Mouse (Mus musculus) brain, embryonic 14.5 days (tissue): ENCODE measurements around the gene Myo1g. TPM values are rescaled to one million over a fixed set of nuclear protein-coding genes. Genes with fewer than 3 reads are reported as not detected.

Experiments used
- DNase-seq: peaks from one replicate; pipeline ENCODE4 v3.0.0-alpha.2; 2011; ENCODE audit warnings: low read depth
- CTCF ChIP-seq: fragments of 200-500 bp; IDR thresholded peaks from 2 replicates; pipeline ENCODE4 v1.5.1; 2012; ENCODE audit warnings: inconsistent platforms, mild to moderate bottlenecking, moderate library complexity, borderline replicate concordance; ENCODE audit not compliant: insufficient read depth, insufficient read length; ENCODE audit errors: extremely low read depth
- POLR2A ChIP-seq: fragments of 200-500 bp; IDR thresholded peaks from 2 replicates; pipeline ENCODE4 v1.6.1; 2012; ENCODE audit warnings: mild to moderate bottlenecking, inconsistent platforms, borderline replicate concordance; ENCODE audit not compliant: poor library complexity, insufficient read depth, insufficient read length, severe bottlenecking; ENCODE audit errors: extremely low read depth
- polyA plus RNA-seq: library from polyadenylated mRNA; depleted of rRNA; stranded (reverse); fragments of >200 nt; gene quantifications from 2 replicates; pipeline ENCODE4 v1.2.3, GENCODE M21; 2012

The Myo1g gene
- polyA plus RNA-seq, 1 experiment, result 0.56 TPM

DNA sequence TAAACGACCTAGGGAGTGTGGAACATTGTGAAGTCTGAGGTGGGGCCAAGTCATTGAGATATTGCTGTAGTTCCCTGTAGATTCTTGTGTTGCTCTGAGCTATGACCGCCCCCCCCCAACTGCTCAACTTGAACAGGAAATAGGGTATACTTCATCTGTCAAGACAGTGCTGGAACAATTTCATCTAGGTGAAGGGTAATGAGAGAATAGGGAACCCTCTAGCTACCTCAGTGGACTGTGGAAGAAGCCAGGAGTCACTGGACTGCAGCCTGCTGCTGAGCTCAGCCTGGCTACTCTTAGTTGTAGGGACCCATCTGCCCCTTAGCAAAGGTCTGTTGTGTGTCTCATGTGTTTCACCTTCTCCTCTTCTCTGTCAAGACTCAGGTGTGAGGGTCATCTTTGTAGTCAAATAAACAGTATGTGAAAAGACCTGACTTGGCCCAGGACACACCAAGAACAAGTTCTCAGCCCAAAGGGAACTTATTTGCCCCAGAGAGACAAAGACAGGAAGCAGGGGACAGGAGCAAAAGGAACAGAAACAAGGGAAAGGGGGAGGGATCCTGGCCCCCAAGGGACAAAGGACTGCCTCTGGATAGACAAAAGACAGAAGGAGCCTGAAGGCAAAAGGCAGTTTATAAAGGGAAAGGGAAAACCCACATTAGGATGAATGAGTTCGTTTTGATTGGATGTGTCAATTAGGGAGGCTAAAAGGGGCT, 36.4 kb downstream of the Myo1g start:
- no peak for TF ChIP-seq POLR2A
- no peak for TF ChIP-seq CTCF
- no peak for DNase-seq

DNA sequence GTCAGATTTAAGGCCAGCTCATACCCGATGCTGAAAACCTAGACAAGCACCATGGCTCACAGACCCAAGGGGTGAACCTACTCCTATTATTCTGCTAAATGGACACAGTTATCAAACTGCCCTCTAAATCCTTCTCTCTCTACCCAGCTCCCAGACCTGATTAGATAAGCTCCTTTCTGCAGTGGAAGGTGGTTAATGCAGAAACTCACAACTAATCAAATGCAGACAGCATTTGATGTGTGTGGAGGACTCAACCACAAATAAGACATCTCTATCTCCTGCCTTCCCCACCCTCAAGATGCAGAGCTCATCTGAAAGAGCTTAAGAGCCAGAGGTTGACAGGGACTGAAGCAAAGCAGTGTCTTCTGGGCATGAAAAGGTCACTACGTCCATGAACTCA, 37.7 kb downstream of the Myo1g start:
- DNase-seq, result no peak
- no peak for TF ChIP-seq CTCF
- TF ChIP-seq POLR2A, result no peak

DNA sequence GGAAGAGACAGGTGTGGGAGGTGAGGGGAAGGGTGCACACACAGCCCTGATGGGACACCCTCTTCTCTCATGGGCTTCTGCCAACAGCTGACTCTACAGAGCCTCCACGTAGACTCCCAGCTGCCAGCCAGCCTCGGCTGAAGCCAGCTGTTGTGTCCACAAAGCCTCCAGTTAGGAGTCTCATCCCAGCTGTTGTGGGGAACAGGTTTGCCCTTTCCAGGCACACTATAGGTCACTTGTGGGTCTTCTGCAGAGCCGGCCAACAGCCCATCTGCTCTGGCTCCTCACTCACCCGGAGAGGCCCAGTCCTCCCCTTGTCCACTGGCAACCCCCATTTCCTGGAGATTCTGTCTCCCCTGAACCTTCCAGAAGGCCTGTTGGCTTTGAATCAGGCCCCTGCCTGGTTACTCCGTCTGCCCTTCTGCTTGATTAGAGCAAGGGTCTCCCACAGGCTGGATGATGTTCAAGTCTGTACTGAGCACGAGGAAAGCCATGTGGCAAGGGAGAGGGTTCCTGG, 39.0 kb downstream of the Myo1g start:
- TF ChIP-seq POLR2A, result no peak
- no peak for TF ChIP-seq CTCF
- no peak for DNase-seq

DNA sequence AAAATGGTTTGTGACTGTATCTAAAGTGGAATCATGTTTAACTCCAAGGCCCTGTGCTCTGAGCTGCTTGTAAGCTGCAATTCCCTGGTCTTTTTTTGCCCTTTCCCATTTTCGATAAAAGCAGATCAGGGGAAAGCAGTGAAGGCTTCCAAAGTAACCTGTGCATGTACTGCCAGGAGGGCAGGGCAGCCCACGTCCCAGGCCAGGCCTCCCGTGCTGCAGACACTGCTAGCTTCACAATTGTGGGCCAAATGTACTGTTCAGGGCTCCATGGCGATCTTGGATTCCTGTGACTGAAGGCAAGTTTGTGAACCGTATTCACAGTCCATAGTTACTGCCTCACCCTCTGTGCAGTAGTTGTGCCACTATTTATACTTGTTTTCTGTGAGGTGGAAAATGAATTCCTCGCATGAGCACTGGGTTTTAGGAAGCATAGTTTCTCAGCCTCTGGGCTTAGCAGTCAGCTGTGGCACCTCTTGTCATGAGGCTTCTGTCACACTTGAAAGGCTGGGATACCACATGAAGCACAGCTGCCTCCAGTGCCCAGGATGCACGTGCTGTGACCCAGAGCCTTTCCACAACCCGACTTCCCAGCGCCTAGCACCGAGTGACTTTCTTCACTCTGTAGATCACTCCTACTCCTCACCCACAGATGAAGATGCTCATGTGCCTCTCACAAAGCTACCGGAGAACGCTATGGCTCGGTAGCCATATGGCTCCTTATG, 39.9 kb downstream of the Myo1g start:
- DNase-seq, result no peak
- TF ChIP-seq POLR2A (no peak), CTCF (no peak)

DNA sequence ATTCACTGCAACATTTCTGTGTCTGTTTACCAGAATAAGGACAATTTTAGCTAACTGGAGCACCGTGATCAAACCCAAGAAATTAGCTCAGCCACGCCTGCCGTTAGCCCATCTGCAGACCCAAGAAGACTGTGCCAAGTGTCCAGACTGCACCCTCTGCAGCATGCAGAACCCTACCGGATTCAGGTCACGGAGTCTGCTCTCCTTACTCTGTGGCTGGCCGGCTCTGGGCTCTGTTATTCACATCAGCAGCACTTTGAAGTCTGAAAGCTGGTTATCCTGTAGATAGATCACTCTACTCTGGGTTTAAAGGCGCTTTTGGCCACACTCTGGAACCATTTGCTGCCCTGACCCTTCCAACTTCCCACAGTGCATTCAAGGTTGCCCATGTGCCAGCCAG, 40.6 kb downstream of the Myo1g start:
- DNase-seq, result no peak
- TF ChIP-seq POLR2A (no peak), CTCF (no peak)

DNA sequence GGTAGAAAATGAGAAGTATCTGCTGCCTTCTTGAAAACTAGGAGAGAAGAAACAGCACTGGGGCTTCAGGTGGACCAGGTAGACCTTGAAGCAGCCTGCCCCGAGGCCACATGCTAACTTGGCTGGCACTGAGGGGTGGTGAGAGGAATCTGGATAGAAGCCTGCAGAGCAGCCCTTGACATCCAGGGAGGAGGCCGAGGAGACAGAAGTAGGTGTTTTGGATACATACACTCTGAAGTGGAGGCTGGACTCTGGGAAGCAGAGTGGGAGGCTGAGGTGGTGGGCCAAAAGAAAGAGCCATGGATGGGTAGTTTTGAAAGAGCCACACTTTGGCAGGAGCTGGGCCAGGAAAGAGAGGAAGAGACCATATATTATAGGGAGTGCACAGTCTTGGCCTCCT, 41.5 kb downstream of the Myo1g start:
- no peak for DNase-seq
- TF ChIP-seq POLR2A (no peak), CTCF (no peak)

DNA sequence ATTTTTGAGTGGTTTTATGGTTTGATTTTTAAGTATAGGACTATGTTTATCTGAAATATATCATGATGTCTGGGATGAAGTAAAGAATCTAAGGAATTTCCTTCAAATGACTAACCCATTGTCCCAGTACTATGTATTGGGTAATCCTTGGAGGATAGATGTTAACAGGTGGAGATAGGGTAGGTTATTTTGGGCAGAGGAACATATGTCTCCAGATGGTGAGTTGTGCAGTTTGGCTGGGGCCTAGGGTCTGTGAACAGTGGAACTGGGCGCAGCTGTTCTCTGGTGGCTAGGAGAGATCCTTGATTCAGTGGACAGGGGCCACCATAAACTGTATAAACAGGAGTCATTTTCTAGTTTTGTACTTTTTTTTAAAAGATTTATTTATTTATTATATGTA, 43.4 kb downstream of the Myo1g start:
- no peak for DNase-seq
- TF ChIP-seq POLR2A (no peak), CTCF (no peak)

DNA sequence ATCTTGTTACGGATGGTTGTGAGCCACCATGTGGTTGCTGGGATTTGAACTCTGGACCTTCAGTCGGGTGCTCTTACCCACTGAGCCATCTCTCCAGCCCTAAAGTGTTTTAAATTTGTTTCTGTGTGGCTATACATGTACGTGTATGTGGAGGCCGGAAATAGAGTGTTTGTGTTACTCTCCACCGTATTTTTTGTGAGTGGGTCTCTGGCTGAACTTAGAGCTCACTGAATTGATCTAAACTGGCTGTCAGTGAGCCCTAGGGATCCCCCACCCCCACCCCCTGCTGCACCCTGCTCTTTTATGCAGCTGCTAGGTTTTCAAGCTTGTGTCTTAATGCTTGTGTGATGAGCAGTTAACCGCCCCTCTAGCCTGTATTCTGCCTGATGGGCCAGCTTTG, 43.9 kb downstream of the Myo1g start:
- TF ChIP-seq CTCF (no peak), POLR2A (no peak)
- DNase-seq, result no peak

DNA sequence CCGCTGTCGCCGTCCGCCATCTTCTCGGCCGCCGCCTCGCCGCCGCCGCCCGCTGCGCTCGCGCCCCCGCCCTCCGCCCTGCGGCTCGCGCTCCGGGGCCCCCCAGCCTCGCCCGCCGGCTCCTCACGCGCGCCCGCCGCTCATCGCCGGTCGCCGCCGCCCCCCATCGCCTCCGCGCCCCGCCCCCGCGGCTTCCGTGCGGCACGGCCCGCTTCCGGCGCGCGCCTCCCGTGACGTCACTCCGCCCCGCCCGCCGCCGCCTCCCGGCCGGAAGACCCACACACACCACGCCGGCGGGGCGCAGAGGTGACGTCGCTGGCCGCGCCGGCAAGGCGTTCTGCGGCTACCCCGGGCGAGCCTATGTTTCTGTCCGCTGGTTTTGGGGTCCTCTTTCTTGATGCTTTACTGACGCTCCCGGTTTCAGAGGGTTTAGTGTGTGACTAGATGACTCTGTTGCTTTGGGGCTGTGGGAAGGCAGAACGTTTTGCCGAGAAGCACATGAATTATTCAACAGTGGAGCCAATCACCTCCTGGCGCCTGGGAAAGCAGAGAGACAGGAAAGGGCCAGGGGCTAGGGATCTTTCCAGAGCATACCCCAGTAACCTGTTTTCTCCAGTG, 44.8 kb downstream of the Myo1g start, which contains the start of gene Purb:
TSS of gene Purb (minus strand) at position 51 of the 618 bp plus-strand sequence.
- TF ChIP-seq CTCF, result no peak
- peak; percentile 89 for TF ChIP-seq POLR2A
- peak; percentile 97 for DNase-seq

DNA sequence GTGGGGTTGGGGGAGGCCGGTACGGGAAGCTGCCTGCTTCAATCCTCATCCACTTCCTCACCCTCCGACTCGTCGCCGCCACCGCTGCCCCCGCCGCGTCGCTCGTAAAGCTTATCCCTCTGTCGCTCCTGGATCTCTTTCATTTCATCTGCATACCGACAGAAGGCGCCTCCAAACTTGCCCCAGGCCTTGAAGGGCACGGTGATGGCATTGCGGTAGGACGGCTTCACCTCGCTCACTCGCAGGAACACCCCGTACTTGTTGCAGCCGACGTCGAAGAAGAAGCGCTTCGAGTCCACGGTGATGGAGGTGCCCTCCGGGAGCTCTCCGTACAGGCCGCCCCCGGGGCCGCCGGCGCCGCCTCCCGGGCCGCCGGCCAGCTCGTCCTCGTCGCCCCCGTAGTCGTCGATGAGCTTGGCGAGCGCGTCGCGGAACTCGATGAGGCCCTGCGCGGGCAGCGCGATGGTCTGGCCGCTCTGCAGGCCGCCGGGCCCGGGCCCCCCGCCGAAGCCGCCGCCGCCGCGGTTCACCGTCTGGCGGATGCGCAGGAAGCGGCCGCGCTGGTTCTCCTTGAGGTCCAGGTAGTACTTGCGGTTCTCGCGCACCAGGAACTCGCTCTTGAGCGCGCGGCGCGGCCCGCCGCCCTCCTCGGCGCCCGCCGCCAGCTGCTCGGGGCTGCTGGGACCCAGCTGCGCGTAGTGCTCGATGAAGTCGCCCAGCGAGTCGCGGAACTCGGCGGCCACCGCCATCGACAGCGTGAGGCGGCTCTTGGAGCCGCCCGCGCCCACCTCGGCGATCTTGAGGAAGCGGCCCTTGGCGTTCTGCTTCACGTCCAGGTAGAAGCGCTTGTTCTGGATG, 45.7 kb downstream of the Myo1g start:
- DNase-seq, result peak; percentile 64
- TF ChIP-seq CTCF (no peak), POLR2A (no peak)

DNA sequence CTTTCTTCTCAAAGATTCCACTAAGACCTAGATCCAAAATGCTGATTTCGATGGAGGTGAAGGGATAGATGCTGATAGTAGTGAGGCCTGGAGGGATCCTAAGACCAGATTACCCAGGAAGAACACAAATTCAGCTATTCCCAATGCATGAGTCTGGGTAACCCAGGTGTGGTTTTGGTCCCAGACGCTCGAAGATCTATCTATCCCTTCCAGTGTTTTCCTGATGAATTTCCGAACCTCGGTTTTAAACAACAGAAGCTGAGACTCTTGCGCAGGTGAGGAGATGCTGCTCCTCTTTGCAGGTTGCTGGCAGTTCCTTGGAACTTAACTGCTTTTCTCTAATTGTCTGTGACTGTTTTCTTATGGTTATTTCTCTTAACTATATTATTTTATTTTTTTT, 46.4 kb downstream of the Myo1g start:
- DNase-seq, result no peak

DNA sequence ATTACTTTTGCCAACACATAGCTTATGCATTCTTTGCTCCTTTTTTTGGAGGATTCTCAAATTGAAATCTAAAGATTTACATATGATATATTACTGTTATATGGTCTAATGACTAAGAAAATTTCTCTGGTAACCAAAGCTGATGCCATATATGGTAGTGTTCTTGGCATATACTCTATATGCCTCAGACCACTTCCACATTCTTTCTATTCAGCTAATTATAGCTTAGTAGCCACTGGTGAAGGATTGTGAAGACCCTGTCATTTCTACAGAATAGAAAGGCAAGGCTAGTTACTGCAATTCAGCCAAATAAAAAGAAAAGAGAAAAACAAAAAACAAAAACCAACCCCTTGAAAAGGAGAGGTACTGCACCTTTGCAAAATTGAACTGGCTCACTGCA, 48.7 kb downstream of the Myo1g start:
- TF ChIP-seq POLR2A (no peak), CTCF (no peak)
- peak; percentile 46 for DNase-seq

More for the DNA sequence above, 46.4 kb downstream of the Myo1g start:
- TF ChIP-seq POLR2A (no peak), CTCF (no peak)
